Mouse (Mus musculus) lung, postnatal 0 days (tissue): ENCODE measurements at regions not wholly inside any gene's neighbourhood (a gene's known extent, or its start where the extent isn't known, plus 50 kb on each side); places are given as distances from the start of the nearest gene placed in this dataset.

ENCODE experiments used
- ATAC-seq: fragments of 200-750 bp; cut with Nextera tagmentation; 2 replicates; pipeline ENCODE4 v1.8.0; 2017; ENCODE audit warnings: moderate library complexity
- DNase-seq: peaks from one replicate; pipeline ENCODE4 v3.0.0-alpha.2; 2016; ENCODE audit warnings: low spot score
- H3K27ac ChIP-seq: fragments of 300-500 bp; sonication (generic); 2 replicates; pipeline ENCODE4 v1.5.1; 2014; ENCODE audit warnings: antibody characterized with exemption, mild to moderate bottlenecking, low read length, mixed read lengths
- H3K27me3 ChIP-seq: fragments of 300-500 bp; sonication (generic); replicated peaks from 2 replicates; pipeline ENCODE4 v1.6.1; 2014; ENCODE audit warnings: low read length, mixed read lengths; ENCODE audit not compliant: insufficient read depth
- H3K36me3 ChIP-seq: fragments of 300-500 bp; sonication (generic); 2 replicates; pipeline ENCODE4 v1.6.1; 2014; ENCODE audit warnings: low read length, mixed read lengths; ENCODE audit not compliant: insufficient read depth
- H3K4me1 ChIP-seq: fragments of 300-500 bp; sonication (generic); 2 replicates; pipeline ENCODE4 v1.6.1; 2014; ENCODE audit warnings: antibody characterized with exemption, low read depth, low read length, mixed read lengths; ENCODE audit not compliant: insufficient read depth
- H3K4me2 ChIP-seq: fragments of 300-500 bp; sonication (generic); replicated peaks from 2 replicates; pipeline ENCODE4 v1.6.1; 2014; ENCODE audit warnings: low read depth, mild to moderate bottlenecking, low read length, moderate library complexity, mixed read lengths
- H3K4me3 ChIP-seq: fragments of 300-500 bp; sonication (generic); 2 replicates; pipeline ENCODE4 v1.5.1; 2014; ENCODE audit warnings: low read depth, low read length
- H3K9ac ChIP-seq: fragments of 300-500 bp; sonication (generic); replicated peaks from 2 replicates; pipeline ENCODE4 v1.6.1; 2014; ENCODE audit warnings: low read depth, mild to moderate bottlenecking
- H3K9me3 ChIP-seq: fragments of 300-500 bp; sonication (generic); 2 replicates; pipeline ENCODE4 v1.6.1; 2016; ENCODE audit warnings: low read length, mixed read lengths
- CTCF ChIP-seq: IDR thresholded peaks from 2 replicates; pipeline ENCODE4 v1.5.1; 2016; ENCODE audit warnings: antibody characterized with exemption, mild to moderate bottlenecking
- EP300 ChIP-seq: IDR thresholded peaks from 2 replicates; pipeline ENCODE4 v1.6.1; 2016; ENCODE audit warnings: antibody characterized with exemption, mild to moderate bottlenecking, control low read depth
- WGBS: fragments of 180-500 bp; shearing (Covaris S2); extraction: QIAGEN DNeasy Blood & Tissue Kit; methylation state at CpG from one replicate; pipeline ENCODE4 v1.1.7; 2014; 5-methylcytosine and 5-hydroxymethylcytosine counted together

- H3K4me2 ChIP-seq = no peak overlapping the region
- no peaks in the 10 kb centered on the region for H3K36me3 ChIP-seq
- DNase-seq (no peak), ATAC-seq (no peak)
- no peaks in the 10 kb centered on the region for H3K9me3 ChIP-seq
- no peaks in the 10 kb centered on the region for H3K27me3 ChIP-seq
- no peaks in the 10 kb centered on the region for H3K4me1 ChIP-seq
- H3K9ac ChIP-seq = no peak overlapping the region
- H3K4me3 ChIP-seq = no peak overlapping the region
- TF ChIP-seq EP300 = no peak
- no peak for TF ChIP-seq CTCF
- no peak overlapping the region for H3K27ac ChIP-seq
Observed at GRCm38 (mm10) chr16:80502559-80502958, 697.9 kb upstream of the Ncam2 start.

DNA sequence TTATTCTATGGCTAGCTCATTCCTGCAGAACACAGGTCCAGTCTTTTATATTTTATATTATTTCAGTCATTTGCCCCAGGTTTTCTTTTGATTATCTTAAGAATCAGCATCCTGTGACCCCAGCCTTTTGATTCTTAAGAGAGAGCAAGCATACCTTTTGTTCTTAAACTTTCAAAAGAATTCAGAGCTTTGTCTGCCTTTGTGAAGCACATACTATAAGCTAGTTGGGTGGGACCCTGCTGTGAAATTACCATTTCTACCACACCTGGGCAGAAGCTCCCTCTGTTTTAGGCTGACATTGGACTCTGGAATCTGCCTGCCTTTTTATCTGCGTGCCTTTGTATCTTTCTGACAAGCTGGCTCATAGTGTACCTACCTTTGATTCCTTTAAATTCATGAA is 697.2 kb upstream of the Ncam2 start:
- Histone ChIP-seq H3K27me3 (no peaks in the 10 kb centered on the region), H3K9me3 (no peaks in the 10 kb centered on the region), H3K4me1 (no peaks in the 10 kb centered on the region), H3K4me2 (no peak overlapping the region), H3K27ac (no peak overlapping the region), H3K4me3 (no peak overlapping the region), H3K36me3 (no peaks in the 10 kb centered on the region), H3K9ac (no peak overlapping the region)
- 67% methylated on average over 1 of the region's 1 CpGs for WGBS
- no peak for ATAC-seq
- DNase-seq = no peak
- TF ChIP-seq CTCF = no peak
- no peak for TF ChIP-seq EP300

- no peaks in the 10 kb centered on the region for H3K27me3 ChIP-seq
- no peak overlapping the region for H3K27ac ChIP-seq
- TF ChIP-seq CTCF = no peak
- TF ChIP-seq EP300 = peak; percentile 98
- no peak overlapping the region for H3K9ac ChIP-seq
- H3K4me1 ChIP-seq = no peaks in the 10 kb centered on the region
- 44% methylated on average over 2 of the region's 2 CpGs for WGBS
- H3K4me3 ChIP-seq = no peak overlapping the region
- DNase-seq (peak; percentile 55), ATAC-seq (peak; percentile 81)
- H3K36me3 ChIP-seq = no peaks in the 10 kb centered on the region
- H3K9me3 ChIP-seq = no peaks in the 10 kb centered on the region
- H3K4me2 ChIP-seq = no peak overlapping the region
Observed at GRCm38 (mm10) chr16:80512724-80513123, 687.8 kb upstream of the Ncam2 start.

- no peaks in the 10 kb centered on the region for H3K36me3 ChIP-seq
Observed at GRCm38 (mm10) chr16:80538039-80538438, 662.5 kb upstream of the Ncam2 start.

DNA sequence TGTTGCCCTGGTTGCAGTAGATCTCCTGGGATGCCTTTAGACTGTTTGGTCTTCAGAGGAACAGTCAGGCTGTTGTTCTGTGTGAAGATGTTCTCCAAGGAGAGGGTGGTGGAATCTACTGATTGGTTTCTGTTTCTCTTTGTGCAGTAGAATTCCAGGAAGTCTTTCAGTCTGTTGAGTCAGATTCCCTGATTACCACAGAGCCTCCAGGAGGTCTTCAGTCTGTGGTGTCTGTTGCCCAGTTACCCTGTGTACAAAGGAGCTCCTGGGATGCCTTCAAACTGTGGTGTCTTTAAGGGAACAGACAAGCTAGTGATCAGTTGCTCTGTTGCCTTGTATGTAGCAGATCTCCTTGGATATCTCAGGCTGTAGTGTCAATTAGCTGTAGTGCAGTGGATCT is 653.9 kb upstream of the Ncam2 start:
- H3K4me2 ChIP-seq = no peak overlapping the region
- H3K9ac ChIP-seq = no peak overlapping the region
- DNase-seq (no peak), ATAC-seq (no peak)
- no peak overlapping the region for H3K4me3 ChIP-seq
- no peaks in the 10 kb centered on the region for H3K9me3 ChIP-seq
- H3K27ac ChIP-seq = no peak overlapping the region
- no peak for TF ChIP-seq CTCF
- no peak for TF ChIP-seq EP300
- H3K27me3 ChIP-seq = no peaks in the 10 kb centered on the region
- H3K36me3 ChIP-seq = no peaks in the 10 kb centered on the region
- no peaks in the 10 kb centered on the region for H3K4me1 ChIP-seq

More at GRCm38 (mm10) chr16:80538039-80538438, 662.5 kb upstream of the Ncam2 start:
- ATAC-seq (no peak), DNase-seq (no peak)
- H3K4me3 ChIP-seq = no peak overlapping the region
- peak; percentile 44 for TF ChIP-seq CTCF
- TF ChIP-seq EP300 = no peak
- H3K9me3 ChIP-seq = no peaks in the 10 kb centered on the region
- WGBS = 67% methylated on average over 1 of the region's 1 CpGs
- H3K4me2 ChIP-seq = no peak overlapping the region
- H3K4me1 ChIP-seq = no peaks in the 10 kb centered on the region
- no peak overlapping the region for H3K27ac ChIP-seq
- no peak overlapping the region for H3K9ac ChIP-seq
- no peaks in the 10 kb centered on the region for H3K27me3 ChIP-seq

DNA sequence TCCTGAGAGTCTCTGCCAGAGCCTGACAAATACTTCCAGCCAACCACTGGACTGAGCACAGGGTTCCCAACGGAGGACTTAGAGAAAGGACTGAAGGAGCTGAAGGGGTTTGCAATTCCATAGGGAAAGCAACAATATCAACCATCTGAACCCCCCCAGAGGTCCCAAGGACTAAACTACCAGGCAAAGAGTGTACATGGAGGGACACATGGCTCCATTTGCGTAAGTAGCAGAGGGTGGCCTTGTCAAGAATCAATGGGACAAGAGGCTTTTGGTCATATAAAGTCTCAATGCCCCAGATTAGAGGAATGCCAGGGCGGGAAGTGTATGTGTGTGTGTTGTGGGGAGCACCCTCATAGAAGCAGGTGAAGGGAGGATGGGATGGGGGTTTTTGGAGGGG is 633.4 kb upstream of the Ncam2 start:
- H3K4me1 ChIP-seq = no peaks in the 10 kb centered on the region
- no peaks in the 10 kb centered on the region for H3K27me3 ChIP-seq
- no peak for TF ChIP-seq EP300
- no peak for TF ChIP-seq CTCF
- H3K9me3 ChIP-seq = no peaks in the 10 kb centered on the region
- H3K27ac ChIP-seq = no peak overlapping the region
- WGBS = 75% methylated on average over 3 of the region's 3 CpGs
- no peak overlapping the region for H3K9ac ChIP-seq
- DNase-seq (no peak), ATAC-seq (no peak)
- H3K4me2 ChIP-seq = no peak overlapping the region
- no peaks in the 10 kb centered on the region for H3K36me3 ChIP-seq
- H3K4me3 ChIP-seq = no peak overlapping the region

DNA sequence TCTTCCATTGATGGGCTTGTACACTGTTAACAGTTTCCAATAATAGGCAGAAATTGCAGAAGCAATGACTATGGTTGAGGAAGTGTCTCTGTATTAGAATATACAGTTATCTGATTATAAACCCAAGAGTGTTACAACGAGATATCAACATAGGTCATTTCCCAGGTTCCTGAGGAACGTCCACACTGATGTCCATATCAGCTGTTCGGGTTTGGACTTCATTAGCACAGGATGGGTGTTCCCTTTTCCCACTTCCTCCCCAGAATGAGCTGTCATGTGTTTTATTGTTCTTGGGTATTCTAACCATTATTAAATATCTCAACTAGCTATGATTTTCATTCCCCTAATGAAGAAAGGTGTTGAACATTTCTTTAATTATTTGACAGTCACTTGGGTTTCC is 613.2 kb upstream of the Ncam2 start:
- peak; percentile 68 for ATAC-seq
- Histone ChIP-seq H3K9ac (no peak overlapping the region), H3K4me2 (no peak overlapping the region), H3K27ac (no peak overlapping the region), H3K36me3 (no peaks in the 10 kb centered on the region), H3K4me1 (no peaks in the 10 kb centered on the region), H3K27me3 (no peaks in the 10 kb centered on the region), H3K4me3 (no peak overlapping the region), H3K9me3 (no peaks in the 10 kb centered on the region)
- WGBS = 54% methylated on average over 3 of the region's 3 CpGs
- TF ChIP-seq EP300 (peak; percentile 84), CTCF (no peak)
- DNase-seq = peak; percentile 38
